Mouse (Mus musculus): Measurements from ENCODE around the gene Bnipl. TPM values are rescaled to one million over a fixed set of nuclear protein-coding genes. Genes with fewer than 3 reads are reported as not detected.

The Bnipl gene
- polyA plus RNA-seq, 1 experiment from 2014 or later: 1.2 TPM

GRCm38 (mm10) chr3:95250361-95250760 is 632 bp downstream of the Bnipl start:
- no peak for ATAC-seq (replicated peaks; ENCODE audit: low FRiP score)
- Histone ChIP-seq H3K9ac (no peak overlapping the region), H3K36me3 (peaks cover 36% of the 10 kb centered on the region), H3K4me1 (no peaks in the 10 kb centered on the region), H3K4me2 (no peak overlapping the region), H3K9me3 (replicated peaks) (no peaks in the 10 kb centered on the region), H3K4me3 (replicated peaks) (no peak overlapping the region), H3K27ac (no peak overlapping the region), H3K27me3 (no peaks in the 10 kb centered on the region)
- 61% methylated on average over 5 of the region's 5 CpGs for WGBS

- Histone ChIP-seq H3K9ac (no peak overlapping the region), H3K4me3 (replicated peaks) (no peak overlapping the region), H3K27me3 (no peaks in the 10 kb centered on the region), H3K4me2 (no peak overlapping the region), H3K36me3 (peaks cover 17% of the 10 kb centered on the region), H3K9me3 (replicated peaks) (no peaks in the 10 kb centered on the region), H3K4me1 (no peaks in the 10 kb centered on the region), H3K27ac (no peak overlapping the region)
- 61% methylated on average over 1 of the region's 1 CpGs for WGBS
- no peak for ATAC-seq (replicated peaks; ENCODE audit: low FRiP score)
Measured at GRCm38 (mm10) chr3:95247660-95248336, 3.2 kb downstream of the Bnipl start.

- no peak overlapping the region for H3K4me3 ChIP-seq (replicated peaks)
- H3K9me3 ChIP-seq (replicated peaks): no peaks in the 10 kb centered on the region
- peaks cover 11% of the 10 kb centered on the region for H3K36me3 ChIP-seq
- no peaks in the 10 kb centered on the region for H3K27me3 ChIP-seq
- WGBS: 84% methylated on average over 5 of the region's 5 CpGs
- no peak for ATAC-seq (replicated peaks; ENCODE audit: low FRiP score)
- H3K9ac ChIP-seq: no peak overlapping the region
- no peak overlapping the region for H3K27ac ChIP-seq
- H3K4me2 ChIP-seq: no peak overlapping the region
- H3K4me1 ChIP-seq: no peaks in the 10 kb centered on the region
Measured at GRCm38 (mm10) chr3:95246465-95247231, 4.3 kb downstream of the Bnipl start.

GRCm38 (mm10) chr3:95243086-95243485 is 7.9 kb downstream of the Bnipl start:
- Histone ChIP-seq H3K27me3 (no peaks in the 10 kb centered on the region), H3K4me1 (peaks cover 12% of the 10 kb centered on the region; the same call in 1 of the 2 replicates), H3K9me3 (replicated peaks) (no peaks in the 10 kb centered on the region), H3K36me3 (peaks cover 12% of the 10 kb centered on the region), H3K27ac (no peak overlapping the region), H3K4me2 (no peak overlapping the region), H3K4me3 (replicated peaks) (no peak overlapping the region), H3K9ac (no peak overlapping the region)
- WGBS: 69% methylated on average over 2 of the region's 2 CpGs
- ATAC-seq (replicated peaks; ENCODE audit: low FRiP score): no peak

- H3K9me3 ChIP-seq (replicated peaks): no peaks in the 10 kb centered on the region
- H3K9ac ChIP-seq: 0 out of 2 replicates have a peak within 1 kb of the TSS, but pooled peaks have one; percentile 25
- H3K4me3 ChIP-seq (replicated peaks): 0 out of 2 replicates have a peak within 1 kb of the TSS, but pooled peaks have one; percentile 4
- H3K27ac ChIP-seq: no peak within 1 kb of the TSS
- H3K4me2 ChIP-seq: peak within 1 kb of the TSS; percentile 41
- ATAC-seq (replicated peaks; ENCODE audit: low FRiP score): no peak
- peaks cover 12% of the 10 kb centered on the region; the same call in 1 of the 2 replicates for H3K4me1 ChIP-seq
- 77% methylated on average over 7 of the region's 7 CpGs for WGBS
- H3K36me3 ChIP-seq: peaks cover 28% of the 10 kb centered on the region
- no peaks in the 10 kb centered on the region for H3K27me3 ChIP-seq
Measured at GRCm38 (mm10) chr3:95241498-95241897, 9.5 kb downstream of the Bnipl start, which contains the start of gene Gm128. TSS of gene Gm128 (minus strand) at chr3:95241598.

- peak; percentile 59; the same call in 1 of the 2 replicates for ATAC-seq (replicated peaks; ENCODE audit: low FRiP score)
- peak overlapping the region; percentile 41 for H3K4me2 ChIP-seq
- peaks cover 12% of the 10 kb centered on the region; the same call in 1 of the 2 replicates for H3K4me1 ChIP-seq
- H3K4me3 ChIP-seq (replicated peaks): 0 out of 2 replicates have a peak overlapping the region, but pooled peaks have one; percentile 4
- no peaks in the 10 kb centered on the region for H3K27me3 ChIP-seq
- H3K9ac ChIP-seq: 0 out of 2 replicates have a peak overlapping the region, but pooled peaks have one; percentile 25
- no peaks in the 10 kb centered on the region for H3K9me3 ChIP-seq (replicated peaks)
- no peak overlapping the region for H3K27ac ChIP-seq
- peaks cover 34% of the 10 kb centered on the region for H3K36me3 ChIP-seq
- WGBS: 29% methylated on average over 15 of the region's 17 CpGs
Measured at GRCm38 (mm10) chr3:95240900-95241299, 10.1 kb downstream of the Bnipl start.

GRCm38 (mm10) chr3:95239971-95240370 is 11.0 kb downstream of the Bnipl start:
- H3K9me3 ChIP-seq (replicated peaks): no peaks in the 10 kb centered on the region
- H3K4me2 ChIP-seq: no peak overlapping the region
- WGBS: 84% methylated on average over 12 of the region's 12 CpGs
- peaks cover 18% of the 10 kb centered on the region for H3K4me1 ChIP-seq
- no peak for ATAC-seq (replicated peaks; ENCODE audit: low FRiP score)
- peaks cover 36% of the 10 kb centered on the region for H3K36me3 ChIP-seq
- H3K4me3 ChIP-seq (replicated peaks): no peak overlapping the region
- no peaks in the 10 kb centered on the region for H3K27me3 ChIP-seq
- H3K9ac ChIP-seq: no peak overlapping the region
- no peak overlapping the region for H3K27ac ChIP-seq

- no peaks in the 10 kb centered on the region for H3K9me3 ChIP-seq (replicated peaks)
- no peak overlapping the region for H3K9ac ChIP-seq
- no peak overlapping the region for H3K4me3 ChIP-seq (replicated peaks)
- no peak for ATAC-seq (replicated peaks; ENCODE audit: low FRiP score)
- peaks cover 20% of the 10 kb centered on the region for H3K4me1 ChIP-seq
- no peak overlapping the region for H3K4me2 ChIP-seq
- peaks cover 46% of the 10 kb centered on the region for H3K36me3 ChIP-seq
- no peaks in the 10 kb centered on the region for H3K27me3 ChIP-seq
- 87% methylated on average over 6 of the region's 6 CpGs for WGBS
- no peak overlapping the region for H3K27ac ChIP-seq
Measured at GRCm38 (mm10) chr3:95239022-95239421, 12.0 kb downstream of the Bnipl start.

- no peak overlapping the region for H3K27ac ChIP-seq
- no peak overlapping the region for H3K9ac ChIP-seq
- H3K4me1 ChIP-seq: peaks cover 28% of the 10 kb centered on the region
- no peaks in the 10 kb centered on the region for H3K9me3 ChIP-seq (replicated peaks)
- peaks cover 60% of the 10 kb centered on the region for H3K36me3 ChIP-seq
- no peak for ATAC-seq (replicated peaks; ENCODE audit: low FRiP score)
- WGBS: 86% methylated on average over 8 of the region's 8 CpGs
- no peak overlapping the region for H3K4me2 ChIP-seq
- H3K4me3 ChIP-seq (replicated peaks): no peak overlapping the region
- no peaks in the 10 kb centered on the region for H3K27me3 ChIP-seq
Measured at GRCm38 (mm10) chr3:95237541-95238099, 13.4 kb downstream of the Bnipl start.

GRCm38 (mm10) chr3:95235386-95236301 is 15.3 kb downstream of the Bnipl start:
- Histone ChIP-seq H3K27ac (peak overlapping the region; percentile 54), H3K9ac (no peak overlapping the region)

GRCm38 (mm10) chr3:95233303-95233980 is 17.6 kb downstream of the Bnipl start:
- Histone ChIP-seq H3K4me3 (replicated peaks) (no peak overlapping the region), H3K9me3 (replicated peaks) (no peaks in the 10 kb centered on the region), H3K27ac (peak overlapping the region; percentile 94), H3K4me1 (peaks cover 47% of the 10 kb centered on the region), H3K27me3 (no peaks in the 10 kb centered on the region), H3K9ac (no peak overlapping the region), H3K4me2 (no peak overlapping the region), H3K36me3 (peaks cover 74% of the 10 kb centered on the region)
- ATAC-seq (replicated peaks; ENCODE audit: low FRiP score): no peak
- 80% methylated on average over 16 of the region's 16 CpGs for WGBS

More at GRCm38 (mm10) chr3:95235386-95236301, 15.3 kb downstream of the Bnipl start:
- Histone ChIP-seq H3K4me3 (replicated peaks) (no peak overlapping the region), H3K36me3 (peaks cover 75% of the 10 kb centered on the region), H3K4me2 (no peak overlapping the region), H3K27me3 (no peaks in the 10 kb centered on the region), H3K4me1 (peaks cover 41% of the 10 kb centered on the region), H3K9me3 (replicated peaks) (no peaks in the 10 kb centered on the region)
- 53% methylated on average over 23 of the region's 23 CpGs for WGBS
- peak; percentile 37 for ATAC-seq (replicated peaks; ENCODE audit: low FRiP score)
